Mouse (Mus musculus) spleen, adult 2 months (tissue): Measurements from ENCODE around the gene Lbhd1.

Experiments used
- CTCF ChIP-seq: fragments of 200-500 bp; IDR thresholded peaks from 2 replicates; pipeline ENCODE4 v1.5.1; 2011; ENCODE audit warnings: mild to moderate bottlenecking, inconsistent platforms; ENCODE audit not compliant: insufficient read depth, insufficient read length, insufficient replicate concordance; ENCODE audit errors: extremely low read depth
- POLR2A ChIP-seq: fragments of 200-500 bp; IDR thresholded peaks from 2 replicates; pipeline ENCODE4 v1.6.1; 2011; ENCODE audit warnings: low read depth, low read length, inconsistent platforms

DNA sequence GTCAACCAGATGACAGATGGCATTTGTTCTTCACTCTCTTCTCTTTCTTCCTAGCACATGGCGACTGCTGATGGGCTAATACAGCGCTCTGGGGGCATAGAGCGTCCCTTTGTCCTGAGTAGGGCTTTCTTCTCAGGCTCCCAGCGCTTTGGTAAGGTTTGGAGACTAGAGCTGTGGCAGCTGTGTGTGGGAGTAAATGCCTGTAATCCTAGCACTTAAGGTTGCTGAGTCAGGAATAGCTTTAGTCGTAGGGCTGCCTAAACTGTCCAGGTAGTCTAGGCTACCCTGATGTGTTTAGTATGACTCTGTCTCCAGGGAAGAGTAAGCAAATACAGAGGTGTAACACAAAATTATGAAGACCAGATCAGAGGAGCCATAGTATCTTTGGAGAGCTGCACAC is 28.3 kb downstream of the Lbhd1 start:
- no peak for TF ChIP-seq POLR2A
- no peak for TF ChIP-seq CTCF
